Mouse (Mus musculus): ENCODE measurements around the gene Gcg. TPM values are rescaled to one million over a fixed set of nuclear protein-coding genes. Genes with fewer than 3 reads are reported as not detected.

Gcg gene
- polyA plus RNA-seq, 1 experiment: not detected

DNA sequence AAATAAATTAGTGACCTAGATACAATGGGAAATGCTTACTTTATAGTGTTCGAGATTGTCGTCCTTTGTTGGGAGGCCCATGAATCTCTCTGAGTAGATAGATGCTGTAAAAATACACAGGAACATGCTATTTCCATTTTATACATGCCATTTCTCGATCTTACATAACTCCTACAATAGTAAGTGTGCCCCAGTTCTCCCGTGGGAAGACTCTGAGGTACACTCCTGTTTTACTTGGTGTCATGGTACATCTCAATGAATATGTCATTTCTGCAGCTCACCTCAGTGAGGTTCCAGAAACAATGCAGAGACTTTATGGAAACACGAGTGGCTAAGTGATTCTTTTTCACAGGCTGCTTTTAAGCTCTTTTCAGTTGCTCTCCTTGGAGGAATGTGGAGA lies 19.9 kb upstream of the Gcg start:
- no peaks in the 10 kb centered on the region for H3K36me3 ChIP-seq (ENCODE audit: control insufficient read depth, insufficient read depth)
- no peak overlapping the region for H3K4me3 ChIP-seq
- H3K79me2 ChIP-seq (ENCODE audit: control insufficient read depth, insufficient read depth): no peaks in the 10 kb centered on the region
- TF ChIP-seq MAX (IDR thresholded peaks at IDR 0.05; ENCODE audit: low read depth) (no peak), POLR2AphosphoS2 (IDR thresholded peaks at IDR 0.05; ENCODE audit: insufficient read length, low read depth) (no peak), MYOG (IDR thresholded peaks at IDR 0.05; ENCODE audit: control insufficient read depth in 1 of 3, insufficient read depth in 1 of 3, insufficient read length in 2 of 3, low read depth in 2 of 3) (no peak), E2F4 (IDR thresholded peaks at IDR 0.05; ENCODE audit: insufficient read depth) (no peak), POLR2A (IDR thresholded peaks at IDR 0.05; ENCODE audit: insufficient read length, low read depth) (no peak)
- H3K27me3 ChIP-seq (ENCODE audit: control insufficient read depth, insufficient read depth, insufficient read length): no peaks in the 10 kb centered on the region
- no peak overlapping the region for H3ac ChIP-seq (ENCODE audit: control insufficient read depth, insufficient read length)
- no peak overlapping the region for H3K4me2 ChIP-seq (ENCODE audit: low read depth)

GRCm38 (mm10) chr2:62502516-62502915 lies 19.1 kb upstream of the Gcg start:
- H3K4me2 ChIP-seq (ENCODE audit: low read depth): no peak overlapping the region
- no peak overlapping the region for H3ac ChIP-seq (ENCODE audit: control insufficient read depth, insufficient read length)
- TF ChIP-seq MAX (IDR thresholded peaks at IDR 0.05; ENCODE audit: low read depth) (no peak), MYOG (IDR thresholded peaks at IDR 0.05; ENCODE audit: control insufficient read depth in 1 of 3, insufficient read depth in 1 of 3, insufficient read length in 2 of 3, low read depth in 2 of 3) (no peak), USF1 (IDR thresholded peaks at IDR 0.05; ENCODE audit: low read depth) (no peak), TCF12 (IDR thresholded peaks at IDR 0.05; ENCODE audit: insufficient read depth, poor library complexity, severe bottlenecking) (no peak), MYOD1 (IDR thresholded peaks at IDR 0.05; ENCODE audit: control insufficient read depth in 1 of 3, insufficient read length in 2 of 3, low read depth in 2 of 3) (no peak)
- H3K4me3 ChIP-seq: no peak overlapping the region
- no peaks in the 10 kb centered on the region for H3K79me2 ChIP-seq (ENCODE audit: control insufficient read depth, insufficient read depth)
- no peaks in the 10 kb centered on the region for H3K36me3 ChIP-seq (ENCODE audit: control insufficient read depth, insufficient read depth)
- no peaks in the 10 kb centered on the region for H3K27me3 ChIP-seq (ENCODE audit: control insufficient read depth, insufficient read depth, insufficient read length)

- Histone ChIP-seq H3K4me2 (ENCODE audit: low read depth) (no peak overlapping the region), H3K4me3 (no peak overlapping the region), H3K79me2 (ENCODE audit: control insufficient read depth, insufficient read depth) (no peaks in the 10 kb centered on the region), H3ac (ENCODE audit: control insufficient read depth, insufficient read length) (no peak overlapping the region), H3K27me3 (ENCODE audit: control insufficient read depth, insufficient read depth, insufficient read length) (no peaks in the 10 kb centered on the region), H3K36me3 (ENCODE audit: control insufficient read depth, insufficient read depth) (no peaks in the 10 kb centered on the region)
- no peak for TF ChIP-seq SRF (IDR thresholded peaks at IDR 0.05; ENCODE audit: control insufficient read depth, insufficient read length, low read depth)
- TF ChIP-seq TCF12 (IDR thresholded peaks at IDR 0.05; ENCODE audit: insufficient read depth, poor library complexity, severe bottlenecking): no peak
These were observed 15.4 kb upstream of the Gcg start for GRCm38 (mm10) chr2:62498821-62499220.

- no peaks in the 10 kb centered on the region for H3K27me3 ChIP-seq (ENCODE audit: control insufficient read depth, insufficient read depth, insufficient read length)
- no peaks in the 10 kb centered on the region for H3K36me3 ChIP-seq (ENCODE audit: control insufficient read depth, insufficient read depth)
- H3K4me3 ChIP-seq: no peak overlapping the region
- H3K4me2 ChIP-seq (ENCODE audit: low read depth): no peak overlapping the region
- TF ChIP-seq MYOG (IDR thresholded peaks at IDR 0.05; ENCODE audit: control insufficient read depth in 1 of 3, insufficient read depth in 1 of 3, insufficient read length in 2 of 3, low read depth in 2 of 3): no peak
- TF ChIP-seq SRF (IDR thresholded peaks at IDR 0.05; ENCODE audit: control insufficient read depth, insufficient read length, low read depth): no peak
- no peak for TF ChIP-seq E2F4 (IDR thresholded peaks at IDR 0.05; ENCODE audit: insufficient read depth)
- TF ChIP-seq CEBPB (IDR thresholded peaks at IDR 0.05; ENCODE audit: insufficient read depth, poor library complexity, severe bottlenecking): no peak
- TF ChIP-seq TCF3 (IDR thresholded peaks at IDR 0.05; ENCODE audit: insufficient read length, low read depth): no peak
- no peak for TF ChIP-seq USF1 (IDR thresholded peaks at IDR 0.05; ENCODE audit: low read depth)
- no peak for TF ChIP-seq POLR2A (IDR thresholded peaks at IDR 0.05; ENCODE audit: insufficient read length, low read depth)
- TF ChIP-seq MYOD1 (IDR thresholded peaks at IDR 0.05; ENCODE audit: control insufficient read depth in 1 of 3, insufficient read length in 2 of 3, low read depth in 2 of 3): no peak
- TF ChIP-seq REST (IDR thresholded peaks at IDR 0.05; ENCODE audit: insufficient read depth, insufficient read length): no peak
- no peak for TF ChIP-seq POLR2AphosphoS2 (IDR thresholded peaks at IDR 0.05; ENCODE audit: insufficient read length, low read depth)
- TF ChIP-seq MAX (IDR thresholded peaks at IDR 0.05; ENCODE audit: low read depth): no peak
- no peaks in the 10 kb centered on the region for H3K79me2 ChIP-seq (ENCODE audit: control insufficient read depth, insufficient read depth)
- H3ac ChIP-seq (ENCODE audit: control insufficient read depth, insufficient read length): no peak overlapping the region
These were observed 14.6 kb upstream of the Gcg start for GRCm38 (mm10) chr2:62498086-62498485.

DNA sequence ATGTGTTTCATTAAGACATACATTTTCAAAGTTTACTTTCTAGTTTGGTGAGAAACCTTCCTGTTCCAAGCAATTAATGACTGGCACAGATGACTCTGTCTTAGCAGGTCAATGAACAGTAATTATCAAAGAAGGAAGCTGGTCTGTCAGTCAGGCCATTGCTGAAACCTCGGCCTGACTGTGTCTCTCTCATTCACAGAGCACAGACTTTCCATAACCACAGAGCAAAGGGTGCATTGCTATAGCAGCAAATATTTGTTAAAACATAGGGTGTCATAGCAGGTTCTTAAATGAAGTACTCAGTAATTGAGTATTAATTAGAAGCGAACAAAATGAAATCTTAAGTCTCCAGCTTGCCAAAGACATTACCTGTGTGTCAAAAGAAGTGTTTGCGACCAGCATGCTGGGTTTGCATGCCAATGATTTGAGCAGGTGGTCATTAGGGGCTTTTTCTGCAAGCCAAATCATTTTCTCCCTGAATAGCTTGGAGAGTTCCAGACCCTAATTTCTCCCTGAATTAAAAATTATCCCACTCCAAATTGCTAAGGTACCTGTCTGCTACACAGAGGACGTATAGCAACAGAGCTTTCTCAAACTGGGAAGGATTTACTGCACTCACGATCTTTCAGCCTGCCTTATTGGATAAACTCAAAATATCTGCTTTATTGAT lies 14.0 kb upstream of the Gcg start:
- TF ChIP-seq E2F4 (IDR thresholded peaks at IDR 0.05; ENCODE audit: insufficient read depth) (no peak), SRF (IDR thresholded peaks at IDR 0.05; ENCODE audit: control insufficient read depth, insufficient read length, low read depth) (no peak), MAX (IDR thresholded peaks at IDR 0.05; ENCODE audit: low read depth) (no peak), POLR2AphosphoS2 (IDR thresholded peaks at IDR 0.05; ENCODE audit: insufficient read length, low read depth) (no peak), REST (IDR thresholded peaks at IDR 0.05; ENCODE audit: insufficient read depth, insufficient read length) (no peak), MYOD1 (IDR thresholded peaks at IDR 0.05; ENCODE audit: control insufficient read depth in 1 of 3, insufficient read length in 2 of 3, low read depth in 2 of 3) (no peak), TCF3 (IDR thresholded peaks at IDR 0.05; ENCODE audit: insufficient read length, low read depth) (no peak), CEBPB (IDR thresholded peaks at IDR 0.05; ENCODE audit: insufficient read depth, poor library complexity, severe bottlenecking) (no peak), MYOG (IDR thresholded peaks at IDR 0.05; ENCODE audit: control insufficient read depth in 1 of 3, insufficient read depth in 1 of 3, insufficient read length in 2 of 3, low read depth in 2 of 3) (no peak)
- no peak overlapping the region for H3K4me3 ChIP-seq
- no peaks in the 10 kb centered on the region for H3K27me3 ChIP-seq (ENCODE audit: control insufficient read depth, insufficient read depth, insufficient read length)
- no peak overlapping the region for H3ac ChIP-seq (ENCODE audit: control insufficient read depth, insufficient read length)
- H3K36me3 ChIP-seq (ENCODE audit: control insufficient read depth, insufficient read depth): no peaks in the 10 kb centered on the region
- no peak overlapping the region for H3K4me2 ChIP-seq (ENCODE audit: low read depth)
- no peaks in the 10 kb centered on the region for H3K79me2 ChIP-seq (ENCODE audit: control insufficient read depth, insufficient read depth)

Measured in myocyte (in vitro differentiated cells).